Mouse (Mus musculus) brain, embryonic 18.5 days (tissue): ENCODE results near the gene Shf.

Experiments used
- DNase-seq: peaks from one replicate; pipeline ENCODE4 v3.0.0-alpha.2; 2012; ENCODE audit warnings: low read depth, low spot score

Gene Shf

GRCm38 (mm10) chr2:122368081-122368971 lies 636 bp downstream of the Shf start:
- no peak for DNase-seq

- DNase-seq: no peak
Observed at GRCm38 (mm10) chr2:122367701-122368080, 1.3 kb downstream of the Shf start.

DNA sequence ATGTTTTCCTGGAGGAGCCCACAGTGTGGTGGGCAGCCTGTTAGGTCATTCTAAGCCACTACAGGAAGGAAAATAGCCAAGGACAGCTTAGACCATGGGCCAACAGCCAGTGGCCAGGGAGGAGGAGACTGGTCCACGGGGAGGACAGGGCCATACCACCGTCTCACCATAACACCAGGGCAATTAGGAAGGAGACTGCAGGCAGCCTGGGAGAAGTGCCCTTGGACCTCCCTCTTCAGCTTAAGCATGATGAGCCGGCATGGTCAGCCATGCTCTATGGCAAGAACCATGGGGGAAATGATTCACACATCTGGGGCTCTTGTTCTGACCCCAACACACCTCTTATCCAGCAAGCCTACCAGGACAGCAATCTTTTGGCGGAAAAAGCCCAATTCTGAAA lies 1.8 kb downstream of the Shf start:
- no peak for DNase-seq

DNA sequence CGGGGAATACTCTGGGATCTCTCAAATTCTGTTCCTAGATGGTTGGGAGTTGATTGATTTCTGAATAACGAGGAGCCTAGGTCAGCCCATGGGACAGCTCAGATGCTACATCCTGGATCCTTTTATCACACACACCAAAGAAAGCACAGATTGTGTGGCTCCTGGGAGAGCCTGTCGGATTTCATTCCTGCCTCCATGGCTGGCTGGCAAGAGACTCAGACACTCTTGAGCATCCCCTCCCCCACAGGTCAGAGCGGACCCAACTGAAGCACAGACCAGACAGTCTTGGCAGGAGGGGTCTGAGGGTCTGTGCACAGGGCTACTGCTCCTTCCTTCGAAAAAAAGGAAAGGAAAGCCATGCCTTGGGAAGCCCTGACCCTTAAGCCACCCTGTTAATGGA lies 2.3 kb downstream of the Shf start:
- DNase-seq: no peak

GRCm38 (mm10) chr2:122366039-122366438 lies 2.9 kb downstream of the Shf start:
- DNase-seq: no peak

DNA sequence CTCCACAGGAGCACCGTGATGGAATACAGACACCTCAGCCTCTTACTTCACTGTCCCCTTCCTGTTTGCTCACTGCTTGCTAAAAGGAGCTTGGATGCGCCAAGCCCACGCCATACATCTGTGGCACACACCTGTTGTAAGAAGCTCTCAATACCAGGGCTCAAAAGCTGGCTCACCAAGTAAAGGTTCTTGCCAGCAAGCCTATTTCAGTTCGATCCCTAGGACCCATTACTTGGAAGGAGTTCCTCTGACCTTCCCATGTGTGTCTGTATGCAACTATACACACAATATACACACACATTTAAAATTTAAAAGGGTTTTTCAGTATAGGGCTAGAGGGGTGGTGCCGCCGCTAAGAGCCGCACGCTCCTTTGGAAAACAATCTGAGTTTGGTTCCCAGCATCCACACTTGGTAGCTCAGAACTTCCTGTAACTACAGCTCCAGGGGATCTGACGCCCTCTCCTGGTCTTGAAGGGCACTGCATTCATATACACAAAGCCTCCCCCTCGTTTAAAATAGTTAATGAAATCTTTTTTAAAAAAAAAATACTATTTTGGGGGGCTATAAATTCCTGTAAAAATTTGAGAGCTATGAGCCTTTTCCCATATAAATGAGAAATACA lies 3.6 kb downstream of the Shf start:
- no peak for DNase-seq

- DNase-seq: no peak
Observed at GRCm38 (mm10) chr2:122364352-122364944, 4.5 kb downstream of the Shf start.

DNA sequence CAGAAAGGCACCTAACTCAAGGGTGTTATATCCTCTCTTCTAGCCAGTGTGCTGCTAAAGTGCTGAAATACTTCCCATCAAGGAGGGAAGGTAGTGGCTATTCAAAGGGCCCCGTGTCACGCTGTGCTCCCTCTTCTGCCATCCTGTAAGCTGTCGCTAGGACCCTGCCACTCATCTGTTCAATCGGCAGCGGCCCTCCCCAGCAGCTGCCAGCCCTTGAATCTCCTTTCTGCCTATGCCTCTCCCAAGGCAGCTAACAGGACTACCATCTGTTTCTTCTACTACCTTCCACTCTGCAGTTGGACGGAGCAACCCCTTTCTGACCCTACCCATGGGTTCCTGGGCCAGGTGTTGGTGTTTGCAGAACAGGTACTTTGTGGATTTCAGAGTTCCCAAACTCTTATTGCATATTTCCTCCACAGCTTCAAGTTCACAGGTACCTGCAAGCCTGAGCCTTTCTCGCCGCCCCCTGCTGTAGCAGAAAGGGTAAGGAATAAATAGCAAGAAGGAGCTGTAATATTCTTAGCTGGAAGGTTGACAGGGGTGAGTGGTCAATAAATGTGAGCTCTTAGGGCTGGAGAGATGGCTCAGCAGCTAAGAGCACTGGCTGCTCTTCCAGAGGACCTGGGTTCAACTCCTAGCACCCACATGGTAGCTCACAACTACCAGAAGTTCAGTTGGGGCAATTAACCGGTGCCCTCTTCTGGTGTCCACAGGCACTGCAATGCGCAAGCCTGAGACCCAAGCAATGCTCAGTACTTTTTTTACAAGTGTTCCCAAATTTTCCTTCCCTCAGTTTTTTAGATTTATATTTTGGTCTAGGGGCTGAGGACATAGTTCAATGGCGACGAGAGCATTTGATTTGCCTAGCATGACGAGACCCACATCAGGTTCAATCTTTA lies 6.1 kb downstream of the Shf start:
- no peak for DNase-seq

DNA sequence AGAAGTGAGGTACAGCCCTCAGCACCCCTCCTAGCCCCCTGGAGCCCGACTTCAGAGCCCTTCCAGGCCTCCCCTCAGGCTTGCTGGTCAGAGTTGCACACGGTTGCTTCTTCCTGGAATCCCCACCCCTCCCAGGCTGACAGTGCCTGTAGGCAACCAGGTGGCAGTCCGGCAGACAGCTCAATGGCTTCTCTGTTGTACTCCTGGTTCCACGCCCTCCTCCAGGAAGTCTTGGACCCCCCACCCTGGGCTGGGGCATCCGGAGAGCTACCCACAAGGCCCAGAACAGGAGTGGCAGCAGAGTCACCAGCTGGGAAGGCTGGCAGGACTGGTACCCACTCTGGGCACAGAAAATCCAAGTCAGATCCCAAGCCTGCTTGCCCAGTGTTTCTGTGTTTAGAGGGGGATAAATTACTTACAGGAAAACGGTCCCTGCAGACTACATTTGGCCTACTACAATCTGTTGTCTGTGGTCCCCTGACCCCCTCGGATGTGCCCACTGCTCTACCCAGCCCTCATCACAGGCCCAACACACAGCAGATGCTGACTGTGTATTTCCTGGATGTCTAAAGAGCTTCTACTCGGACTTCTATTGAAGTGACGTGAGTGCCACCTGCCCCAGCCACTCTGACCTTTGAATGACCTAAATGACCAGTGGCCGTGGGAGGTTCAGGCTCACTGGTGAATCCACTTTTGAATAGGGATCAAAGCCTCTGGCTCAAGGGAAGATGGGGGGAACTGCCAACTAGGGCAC lies 6.9 kb downstream of the Shf start:
- no peak for DNase-seq

- no peak for DNase-seq
Observed at GRCm38 (mm10) chr2:122361181-122361580, 7.8 kb downstream of the Shf start.

DNA sequence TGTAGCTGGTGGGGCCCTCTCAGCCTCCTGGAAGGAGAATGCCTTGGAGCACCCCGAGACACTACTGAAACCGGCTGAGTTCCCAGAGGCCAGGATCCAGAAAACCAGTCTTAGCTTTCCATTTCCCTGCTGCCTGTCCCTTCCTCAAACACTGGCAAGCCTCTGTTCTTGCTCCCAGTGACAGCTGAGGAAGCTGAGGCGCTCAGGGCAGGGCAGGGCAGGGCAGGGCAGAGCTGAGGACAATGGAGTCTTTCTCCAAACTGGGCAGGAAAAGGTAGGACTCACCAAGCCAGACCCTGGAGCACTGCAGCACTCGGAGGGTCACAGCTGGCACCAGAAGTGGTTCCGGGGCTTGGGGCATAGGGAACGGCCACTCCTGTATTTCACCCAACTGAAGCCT lies 8.7 kb downstream of the Shf start:
- no peak for DNase-seq

DNA sequence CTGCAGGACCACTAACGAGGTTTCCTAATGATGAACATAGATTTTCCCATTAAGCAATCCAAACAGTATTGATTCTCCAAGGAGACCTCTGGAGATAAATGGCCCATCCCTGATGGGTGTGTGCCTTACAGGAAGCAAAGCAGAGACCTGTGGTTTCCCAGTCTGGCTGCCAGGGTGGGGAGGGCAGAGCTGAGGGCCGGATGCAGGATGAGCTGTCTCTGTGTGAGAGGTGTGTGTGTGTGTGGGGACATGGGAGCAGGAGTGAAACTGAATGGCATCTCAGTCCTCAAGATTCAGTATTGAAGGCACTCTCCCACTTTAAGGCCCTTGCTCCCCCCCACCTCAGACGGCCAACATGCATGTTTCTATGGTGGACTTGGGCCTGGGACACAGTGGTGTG lies 12.8 kb downstream of the Shf start:
- DNase-seq: no peak

- no peak for DNase-seq
Observed at GRCm38 (mm10) chr2:122355389-122355788, 13.6 kb downstream of the Shf start.

DNA sequence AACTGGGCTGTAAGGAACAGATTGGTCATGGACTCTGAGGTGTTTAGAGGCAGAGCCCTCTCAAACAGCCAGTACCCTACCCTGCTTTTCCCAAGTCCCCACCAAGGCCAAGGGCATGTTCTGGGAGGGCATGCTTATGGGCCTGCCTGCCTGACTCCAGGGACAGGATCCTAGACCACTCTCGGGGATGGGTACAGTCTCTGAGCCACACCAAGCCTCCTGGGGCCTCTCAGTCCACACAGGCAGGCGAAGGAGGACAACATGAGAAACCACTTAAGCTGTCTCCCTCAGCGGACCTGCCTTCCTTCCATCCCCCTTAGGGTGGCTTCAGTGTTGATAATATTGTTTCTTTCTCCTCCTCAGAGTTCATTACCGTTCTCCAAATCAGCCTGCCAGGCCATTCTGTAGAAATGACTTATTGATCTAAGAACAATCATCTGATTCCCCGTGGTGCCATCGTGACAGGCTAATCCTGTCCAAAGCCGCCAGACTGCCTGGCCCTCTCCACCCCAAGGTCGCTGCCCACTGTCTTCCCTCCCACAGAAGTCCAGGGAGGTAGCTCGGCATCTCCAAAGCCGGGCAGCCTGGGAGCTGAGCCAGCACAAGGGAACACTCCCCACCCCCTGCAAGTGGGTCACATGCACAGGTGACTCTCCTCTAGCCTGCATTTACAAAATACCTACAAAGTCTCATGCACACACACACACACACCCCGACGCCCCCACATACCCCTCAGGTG lies 14.6 kb downstream of the Shf start:
- no peak for DNase-seq

DNA sequence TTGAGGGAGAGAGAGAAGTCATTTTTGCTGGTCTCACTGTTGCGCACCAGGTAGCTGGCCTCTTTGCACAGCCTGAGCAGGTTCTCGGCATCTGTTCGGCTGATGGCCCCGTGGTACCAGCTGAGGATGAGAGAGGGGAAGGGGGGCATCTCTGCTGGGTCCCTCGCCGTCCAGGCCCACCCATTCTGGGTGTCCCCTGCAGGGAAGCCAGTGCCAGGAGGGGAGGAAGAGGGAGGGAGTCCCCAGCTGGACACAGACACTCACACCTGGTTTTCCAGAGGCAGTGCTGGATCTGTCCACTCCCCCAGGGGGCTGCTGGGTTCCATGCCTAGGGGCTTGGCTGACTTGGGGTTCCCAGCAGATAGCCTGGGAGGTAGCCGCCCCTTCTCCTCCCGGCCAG lies 15.2 kb downstream of the Shf start:
- no peak for DNase-seq

DNA sequence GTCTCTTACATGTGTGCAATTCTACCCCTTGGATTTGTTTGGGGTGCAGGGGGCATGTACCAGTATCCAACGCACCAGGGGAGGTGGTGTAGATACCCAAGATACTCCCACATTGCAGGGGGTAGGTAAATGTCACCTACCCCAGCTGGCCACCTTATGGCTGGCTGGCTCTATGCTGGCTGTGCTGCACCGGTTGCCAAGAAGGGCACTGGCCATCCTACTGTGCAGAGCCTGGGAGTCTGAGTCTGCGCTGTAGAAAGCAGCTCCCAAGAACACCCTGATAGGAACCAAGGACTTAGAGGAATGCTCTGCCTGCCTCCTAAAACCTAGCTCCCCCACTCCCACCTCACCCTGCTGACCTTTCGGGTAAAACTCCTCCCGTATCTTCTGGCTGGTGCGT lies 16.0 kb downstream of the Shf start:
- DNase-seq: no peak

GRCm38 (mm10) chr2:122351931-122352329 lies 17.0 kb downstream of the Shf start:
- DNase-seq: no peak

- no peak for DNase-seq
Observed at GRCm38 (mm10) chr2:122351156-122351930, 17.6 kb downstream of the Shf start.

- no peak for DNase-seq
Observed at GRCm38 (mm10) chr2:122349136-122349785, 19.7 kb downstream of the Shf start.
